Mouse (Mus musculus) adipose tissue, adult 10 weeks (tissue): Measurements from ENCODE around the gene Sds. TPM values are rescaled to one million over a fixed set of nuclear protein-coding genes. Genes with fewer than 3 reads are reported as not detected.

Experiments used
- polyA plus RNA-seq: library from polyadenylated mRNA; stranded (reverse); fragments of 350-450 nt; fragmentation: Illumina TruSeq; extraction: RNeasy Lipid Tissue Mini Kit (QIAGEN cat#74804); gene quantifications from one replicate; pipeline ENCODE4 v1.2.3, GENCODE M21; 2014; ENCODE audit warnings: low read depth, low replicate concordance

Sds gene
- polyA plus RNA-seq, result not detected

DNA sequence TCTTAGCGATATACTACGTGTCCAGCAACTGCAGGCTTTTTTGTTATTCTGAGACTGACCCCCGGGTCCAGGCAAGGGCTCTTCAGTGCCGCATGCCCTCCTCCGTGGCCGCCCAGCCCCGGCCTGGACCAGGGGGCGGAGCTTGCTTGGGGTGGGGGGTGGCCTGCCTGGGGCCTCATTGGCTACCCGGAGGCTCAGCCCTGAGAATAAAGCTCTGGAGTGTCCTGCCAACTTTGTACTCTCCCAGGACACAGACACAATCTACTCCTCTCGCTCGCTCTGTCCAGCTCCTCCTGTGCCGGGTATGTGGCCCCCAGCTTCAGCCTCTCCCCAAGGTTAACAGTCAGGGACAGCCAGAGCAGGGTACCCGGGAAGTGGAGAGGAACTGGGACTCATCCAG lies at the start of gene Sds:
Sds (plus strand) TSS at position 231 of the 400 bp plus-strand sequence.

DNA sequence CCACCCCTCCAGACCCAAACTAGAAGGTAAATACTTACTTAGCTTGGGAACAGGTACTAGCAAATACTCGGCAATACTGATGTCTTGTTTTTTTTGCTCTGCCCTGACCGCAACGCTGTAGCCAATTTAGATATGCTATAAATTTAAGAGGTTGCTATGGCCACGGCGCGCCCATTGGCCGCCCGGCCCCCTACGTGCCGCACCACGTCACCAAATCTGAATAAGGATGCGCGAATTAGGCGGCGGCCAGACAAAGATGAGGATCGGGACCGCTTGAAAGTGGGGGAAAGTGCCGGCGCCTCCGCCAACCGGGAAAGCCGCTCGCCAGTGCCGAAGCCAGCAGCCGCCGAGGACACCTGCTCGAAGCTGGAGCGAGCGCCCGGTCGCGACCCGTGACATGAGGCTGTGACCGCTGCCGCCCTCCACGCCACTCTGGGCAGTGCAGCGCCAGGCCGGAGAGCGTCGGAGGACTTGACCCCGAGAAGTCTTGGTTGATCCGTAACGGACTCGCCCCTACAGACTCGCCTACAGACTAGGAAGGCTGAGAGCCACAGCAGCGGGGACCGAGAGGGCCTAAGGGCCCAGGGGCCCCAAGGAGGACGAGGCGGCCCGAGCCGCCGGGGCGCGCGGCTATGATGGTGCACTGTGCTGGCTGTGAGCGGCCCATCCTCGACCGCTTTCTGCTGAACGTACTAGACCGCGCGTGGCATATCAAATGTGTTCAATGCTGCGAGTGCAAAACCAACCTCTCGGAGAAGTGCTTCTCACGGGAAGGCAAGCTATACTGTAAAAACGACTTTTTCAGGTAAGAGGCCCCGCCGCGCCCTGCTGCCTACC lies 44.5 kb upstream of the Sds start, which contains the start of gene Lhx5:
Lhx5 (plus strand) TSS at position 51 of the 837 bp plus-strand sequence.

DNA sequence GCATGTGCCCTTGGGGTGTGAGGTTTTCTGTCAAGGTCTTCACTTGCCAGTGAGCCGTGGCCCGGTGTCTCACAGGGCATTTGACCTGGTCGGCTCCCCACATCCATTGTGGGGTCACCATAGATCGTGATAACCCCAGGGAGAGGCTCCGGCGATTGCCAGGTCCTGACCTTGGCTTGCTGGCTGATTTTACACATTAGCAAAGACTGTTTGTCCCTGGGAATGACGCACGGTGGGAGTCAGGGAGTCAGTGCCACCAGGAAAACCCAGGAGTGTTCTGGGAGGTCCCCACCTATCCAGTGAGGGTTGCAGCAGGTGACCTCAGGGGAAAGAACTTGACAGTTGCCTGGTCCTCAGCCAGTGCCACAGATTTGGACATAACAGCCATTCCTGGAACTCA lies 3.6 kb upstream of the Sds start, which contains the start of gene Sdsl:
Sdsl (minus strand) TSS at position 41 of the 400 bp plus-strand sequence.

DNA sequence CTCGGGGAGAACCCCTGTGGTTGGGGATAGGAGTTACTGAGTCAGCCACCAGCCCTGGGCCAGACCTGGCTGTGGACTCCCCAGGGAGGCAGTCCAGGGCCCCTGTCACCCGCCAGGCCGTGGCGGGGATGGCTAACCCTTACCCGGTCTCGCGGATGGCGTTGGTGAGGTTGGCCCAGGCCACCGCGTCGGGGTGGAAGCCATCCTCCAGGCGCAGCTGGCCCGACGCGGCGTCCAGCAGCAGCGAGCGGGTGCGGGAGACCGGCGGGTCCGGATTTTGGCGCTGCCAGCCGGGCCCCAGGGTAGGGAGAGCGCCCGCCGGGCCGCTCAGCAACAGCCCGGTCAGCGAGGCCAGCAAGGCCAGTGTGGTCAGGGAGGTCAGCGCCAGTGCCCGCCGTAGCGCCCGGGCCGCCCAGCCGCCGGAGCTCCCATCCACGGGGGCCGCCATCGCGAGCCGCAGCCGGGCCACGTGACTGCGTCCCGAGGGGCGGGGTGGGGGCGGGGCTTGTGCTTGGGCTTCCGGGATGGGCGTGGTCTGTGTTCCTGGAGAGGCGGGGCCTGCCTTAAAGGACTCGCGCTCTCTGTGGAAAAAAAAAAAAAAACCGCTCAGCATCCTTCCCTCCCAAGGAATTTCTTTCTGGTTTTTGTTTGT lies 26.9 kb downstream of the Sds start, which contains the start of gene Plbd2:
Plbd2 (minus strand) TSS at position 482 of the 652 bp plus-strand sequence.

DNA sequence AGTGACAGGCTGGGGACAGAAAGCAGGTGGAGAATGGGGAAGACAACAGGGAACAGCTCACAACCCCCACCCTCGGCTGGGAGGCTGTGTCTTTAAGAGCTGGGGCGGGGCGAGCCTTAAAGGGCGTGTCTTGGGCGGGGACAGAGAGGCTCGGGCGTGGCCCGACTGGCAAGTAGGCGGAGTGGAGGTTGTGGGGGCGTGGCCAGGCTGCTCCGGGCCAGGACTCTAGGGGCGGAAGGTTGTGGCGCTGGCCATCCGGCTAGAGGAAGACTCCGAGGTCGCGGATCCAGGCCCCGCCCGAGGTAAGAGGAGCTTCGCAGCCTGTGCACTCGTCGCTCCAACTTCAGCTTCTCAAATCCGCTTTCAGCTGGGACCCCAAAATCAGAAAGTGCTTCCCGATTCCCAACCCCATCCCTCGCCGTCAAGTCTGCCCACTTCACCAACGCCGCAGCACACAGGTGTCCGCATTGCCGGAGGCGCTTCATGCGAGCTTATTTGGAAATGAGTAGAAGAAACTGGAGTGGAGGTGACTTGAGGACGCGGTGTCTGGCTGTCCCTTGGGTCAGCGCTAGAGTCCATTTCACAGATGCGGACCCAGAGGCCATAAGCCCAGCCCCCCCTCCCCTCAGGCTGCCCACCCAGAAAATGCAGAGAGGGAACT lies 34.8 kb downstream of the Sds start, which contains the start of gene Slc8b1:
Slc8b1 (plus strand) TSS at position 187 of the 661 bp plus-strand sequence.

Other genes starting within 250 kb of the Sds start
- not detected for gene Lhx5, start 44.8 kb upstream of the Sds start, polyA plus RNA-seq
- 3.7 TPM for gene Sdsl, start 3.7 kb upstream of the Sds start, polyA plus RNA-seq
- gene Plbd2, start 27.1 kb downstream of the Sds start, polyA plus RNA-seq, result 58.7 TPM
- 20.8 TPM for gene Slc8b1, start 34.6 kb downstream of the Sds start, polyA plus RNA-seq
- 36.4 TPM for gene Tpcn1, start 112.1 kb downstream of the Sds start, polyA plus RNA-seq
- 7.2 TPM for gene Iqcd, start 112.5 kb downstream of the Sds start, polyA plus RNA-seq
- gene Rita1, start 136.1 kb downstream of the Sds start, polyA plus RNA-seq, result 10.6 TPM
- gene Ddx54, start 136.2 kb downstream of the Sds start, polyA plus RNA-seq, result 24.2 TPM
- gene Cfap73, start 157.7 kb downstream of the Sds start, polyA plus RNA-seq, result 1.8 TPM
- 0.52 TPM for gene Rasal1, start 172.3 kb downstream of the Sds start, polyA plus RNA-seq
- 3.7 TPM for gene Dtx1, start 235.4 kb downstream of the Sds start, polyA plus RNA-seq